Comparison of ENCODE assay signal across 8 mouse cellular contexts in genomic region chr2:181384919-181385391, GRCm38 (mm10). TPM values are rescaled to one million over a fixed set of nuclear protein-coding genes. Genes with fewer than 3 reads are reported as not detected.
DNase-seq lines count a peak whose midpoint lies in the region; ATAC-seq lines count a peak whose summit lies in the region.

No protein-coding gene starts in this region.

- H3K4me1 ChIP-seq in midbrain, embryonic 11.5 days (ENCODE audit: control insufficient read depth, insufficient read depth, low read length), result no peaks in the 10 kb centered on the region
- H3K4me1 ChIP-seq in midbrain, embryonic 10.5 days, result no peaks in the 10 kb centered on the region
- H3K4me1 ChIP-seq in heart, embryonic 16.5 days (ENCODE audit: control insufficient read depth, insufficient read depth, low read length), result peaks cover 10% of the 10 kb centered on the region

- H3K36me3 ChIP-seq in midbrain, embryonic 11.5 days (ENCODE audit: control insufficient read depth, insufficient read depth, low read length), result peaks cover 10% of the 10 kb centered on the region
- H3K36me3 ChIP-seq in midbrain, embryonic 10.5 days, result peaks cover 83% of the 10 kb centered on the region
- H3K36me3 ChIP-seq in heart, embryonic 16.5 days (ENCODE audit: control insufficient read depth, insufficient read depth), result peaks cover 28% of the 10 kb centered on the region

- ATAC-seq in midbrain, embryonic 11.5 days (ENCODE audit: low FRiP score), result 0 out of 2 replicates have a peak, but pooled peaks have one; percentile 16
- ATAC-seq in heart, embryonic 16.5 days (replicated peaks; ENCODE audit: extremely low read depth, insufficient read depth, low FRiP score), result peak; percentile 34
- ATAC-seq in erythroid progenitor cell, adult 5-6 weeks (replicated peaks; ENCODE audit: low FRiP score, poor library complexity, severe bottlenecking), result no peak

- H3K4me2 ChIP-seq in midbrain, embryonic 11.5 days, result no peak overlapping the region
- no peak overlapping the region for H3K4me2 ChIP-seq in heart, embryonic 16.5 days (ENCODE audit: low read depth, low read length)

- H3K9me3 ChIP-seq in midbrain, embryonic 11.5 days (ENCODE audit: control insufficient read depth, low read length), result no peaks in the 10 kb centered on the region
- no peaks in the 10 kb centered on the region for H3K9me3 ChIP-seq in midbrain, embryonic 10.5 days (replicated peaks)
- no peaks in the 10 kb centered on the region for H3K9me3 ChIP-seq in heart, embryonic 16.5 days (replicated peaks; ENCODE audit: control insufficient read depth, low read length)

- WGBS in midbrain, embryonic 11.5 days, result 95% methylated on average over 4 of the region's 4 CpGs
- 89% methylated on average over 4 of the region's 4 CpGs for WGBS in midbrain, embryonic 10.5 days
- 65% methylated on average over 4 of the region's 4 CpGs for WGBS in heart, embryonic 16.5 days

- no peak overlapping the region for H3K27ac ChIP-seq in midbrain, embryonic 11.5 days (ENCODE audit: low read depth, low read length)
- no peak overlapping the region for H3K27ac ChIP-seq in midbrain, embryonic 10.5 days (replicated peaks)
- H3K27ac ChIP-seq in heart, embryonic 16.5 days (ENCODE audit: low read length), result peak overlapping the region; percentile 71

- H3K4me3 ChIP-seq in midbrain, embryonic 11.5 days (ENCODE audit: low read depth, low read length), result no peak overlapping the region
- H3K4me3 ChIP-seq in midbrain, embryonic 10.5 days, result no peak overlapping the region
- H3K4me3 ChIP-seq in heart, embryonic 16.5 days (ENCODE audit: low read length), result no peak overlapping the region

- no peak overlapping the region for H3K9ac ChIP-seq in midbrain, embryonic 11.5 days (ENCODE audit: low read length)
- H3K9ac ChIP-seq in heart, embryonic 16.5 days (ENCODE audit: low read length), result no peak overlapping the region

- peak; percentile 80 for DNase-seq in adrenal gland, postnatal 10 days
- DNase-seq in adrenal gland, adult 18-20 months (ENCODE audit: low spot score in 2 of 2), result no peak
- DNase-seq in midbrain, embryonic 11.5 days (ENCODE audit: low spot score, missing footprints), result peak; percentile 60
- no peak for DNase-seq in midbrain, embryonic 10.5 days (ENCODE audit: low spot score)
- DNase-seq in lung, postnatal 36 days, result peak; percentile 72
- DNase-seq in T-cell, adult 2 months (ENCODE audit: low spot score), result no peak

- H3K27me3 ChIP-seq in midbrain, embryonic 11.5 days (ENCODE audit: control insufficient read depth, insufficient read depth, low read length), result no peaks in the 10 kb centered on the region
- no peaks in the 10 kb centered on the region for H3K27me3 ChIP-seq in midbrain, embryonic 10.5 days (ENCODE audit: low read depth, poor library complexity, severe bottlenecking)
- H3K27me3 ChIP-seq in heart, embryonic 16.5 days (ENCODE audit: control insufficient read depth, insufficient read depth, low read length), result no peaks in the 10 kb centered on the region

RNA-seq across cellular contexts. Expression of gene Lime1, which starts 5.1 kb away (rescaled TPM):
- total RNA-seq in adrenal gland, postnatal 10 days (2021), result 10 to 100 TPM in 1 of 2 experiments, 1 to 10 TPM in 1; 8.8 to 19.2 TPM
- total RNA-seq in adrenal gland, adult 18-20 months (2021), result 10 to 100 TPM; 17.1 to 23.0 TPM
- 19.7 TPM in 2 replicates for polyA plus RNA-seq in midbrain, embryonic 11.5 days (2014; fragmentation: Nextera tagmentation; extraction: Ambion mirVana)
- polyA plus RNA-seq in midbrain, embryonic 10.5 days (2016; fragmentation: Nextera tagmentation; extraction: Ambion mirVana), result 26.0 and 32.2 TPM in 2 replicates
- polyA plus RNA-seq in heart, embryonic 16.5 days (2015; fragmentation: Nextera tagmentation; extraction: Ambion mirVana), result 15.6 and 18.1 TPM in 2 replicates
- 4.6 and 37.5 TPM in 2 replicates for total RNA-seq in erythroid progenitor cell, adult 5-6 weeks (2015; ENCODE audit: low replicate concordance)
- 11.7 and 13.2 TPM in 2 replicates for total RNA-seq in erythroid progenitor cell, adult 5-6 weeks (2017; ENCODE audit: low replicate concordance)

RNA-seq across cellular contexts. Expression of gene Arfrp1, which starts 19.8 kb away (rescaled TPM):
- total RNA-seq in adrenal gland, postnatal 10 days (2021), result 10 to 100 TPM; 37.9 to 48.2 TPM
- total RNA-seq in adrenal gland, adult 18-20 months (2021), result 10 to 100 TPM; 48.9 to 51.8 TPM
- 54.2 and 60.9 TPM in 2 replicates for polyA plus RNA-seq in midbrain, embryonic 11.5 days (2014; fragmentation: Nextera tagmentation; extraction: Ambion mirVana)
- 79.2 and 85.6 TPM in 2 replicates for polyA plus RNA-seq in midbrain, embryonic 10.5 days (2016; fragmentation: Nextera tagmentation; extraction: Ambion mirVana)
- 63.0 and 65.7 TPM in 2 replicates for polyA plus RNA-seq in heart, embryonic 16.5 days (2015; fragmentation: Nextera tagmentation; extraction: Ambion mirVana)
- total RNA-seq in erythroid progenitor cell, adult 5-6 weeks (2015; ENCODE audit: low replicate concordance), result 5.4 and 14.3 TPM in 2 replicates
- 9.0 and 10.8 TPM in 2 replicates for total RNA-seq in erythroid progenitor cell, adult 5-6 weeks (2017; ENCODE audit: low replicate concordance)

RNA-seq across cellular contexts. Expression of gene Zgpat, which starts 20.2 kb away (rescaled TPM):
- 10 to 100 TPM; 26.1 to 37.0 TPM for total RNA-seq in adrenal gland, postnatal 10 days (2021)
- 10 to 100 TPM; 50.8 to 51.0 TPM for total RNA-seq in adrenal gland, adult 18-20 months (2021)
- polyA plus RNA-seq in midbrain, embryonic 11.5 days (2014; fragmentation: Nextera tagmentation; extraction: Ambion mirVana), result 34.5 and 36.8 TPM in 2 replicates
- polyA plus RNA-seq in midbrain, embryonic 10.5 days (2016; fragmentation: Nextera tagmentation; extraction: Ambion mirVana), result 45.0 and 50.5 TPM in 2 replicates
- 28.0 and 30.7 TPM in 2 replicates for polyA plus RNA-seq in heart, embryonic 16.5 days (2015; fragmentation: Nextera tagmentation; extraction: Ambion mirVana)
- 2.9 and 10.1 TPM in 2 replicates for total RNA-seq in erythroid progenitor cell, adult 5-6 weeks (2015; ENCODE audit: low replicate concordance)
- total RNA-seq in erythroid progenitor cell, adult 5-6 weeks (2017; ENCODE audit: low replicate concordance), result 11.2 and 15.4 TPM in 2 replicates

Comparison
In these comparisons a context has a peak if more than half of its experiments do, and no peak if none do; other contexts are left out.
1. DNase-seq: peak in adrenal gland, postnatal 10 days (single experiment), midbrain, embryonic 11.5 days (single experiment) and lung, postnatal 36 days (single experiment); none in adrenal gland, adult 18-20 months (0 of 2), midbrain, embryonic 10.5 days (single experiment) and T-cell, adult 2 months (single experiment).